Mouse (Mus musculus): ENCODE results near the gene E330034G19Rik. TPM values are rescaled to one million over a fixed set of nuclear protein-coding genes. Genes with fewer than 3 reads are reported as not detected.
"Not testable (repeated sequence)": the region's sequence is repeated elsewhere in the genome, so short reads cannot be mapped to it uniquely, and the experiment has no call there.

E330034G19Rik gene
- total RNA-seq (2021) = not detected
- long read RNA-seq, experiment 1 = 0 reads
- long read RNA-seq, experiment 2 = 0 reads

DNA sequence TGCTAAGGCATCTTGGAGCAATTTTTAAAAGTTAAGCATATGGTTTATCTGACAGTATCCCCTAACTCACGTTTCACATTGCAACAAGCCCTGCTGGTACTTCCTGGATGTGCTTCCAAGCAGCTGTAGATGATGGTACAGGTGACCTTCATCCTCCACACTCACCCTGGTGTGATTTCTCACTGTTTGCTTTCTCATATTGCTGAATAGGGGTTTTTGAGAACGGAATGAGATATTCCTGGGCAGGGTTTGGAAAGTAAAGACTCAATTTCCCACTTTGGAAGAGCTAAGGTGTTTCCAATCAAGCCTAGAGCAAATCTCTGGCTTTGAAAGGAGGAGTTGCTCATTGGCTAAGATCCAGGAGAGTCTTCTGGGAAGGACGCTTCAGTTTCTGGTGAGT lies at the start of gene E330034G19Rik:
E330034G19Rik (plus strand) TSS at position 301 of the 400 bp plus-strand sequence.
- DNase-seq = no peak
- intact Hi-C loops (cut with DNase I; ENCODE audit: low total_unique reads) = no loop called here

- no peak for DNase-seq
- intact Hi-C loops (cut with DNase I; ENCODE audit: low total_unique reads) = no loop called here
Measured at GRCm38 (mm10) chr14:24244330-24245176, 48.5 kb upstream of the E330034G19Rik start.

DNA sequence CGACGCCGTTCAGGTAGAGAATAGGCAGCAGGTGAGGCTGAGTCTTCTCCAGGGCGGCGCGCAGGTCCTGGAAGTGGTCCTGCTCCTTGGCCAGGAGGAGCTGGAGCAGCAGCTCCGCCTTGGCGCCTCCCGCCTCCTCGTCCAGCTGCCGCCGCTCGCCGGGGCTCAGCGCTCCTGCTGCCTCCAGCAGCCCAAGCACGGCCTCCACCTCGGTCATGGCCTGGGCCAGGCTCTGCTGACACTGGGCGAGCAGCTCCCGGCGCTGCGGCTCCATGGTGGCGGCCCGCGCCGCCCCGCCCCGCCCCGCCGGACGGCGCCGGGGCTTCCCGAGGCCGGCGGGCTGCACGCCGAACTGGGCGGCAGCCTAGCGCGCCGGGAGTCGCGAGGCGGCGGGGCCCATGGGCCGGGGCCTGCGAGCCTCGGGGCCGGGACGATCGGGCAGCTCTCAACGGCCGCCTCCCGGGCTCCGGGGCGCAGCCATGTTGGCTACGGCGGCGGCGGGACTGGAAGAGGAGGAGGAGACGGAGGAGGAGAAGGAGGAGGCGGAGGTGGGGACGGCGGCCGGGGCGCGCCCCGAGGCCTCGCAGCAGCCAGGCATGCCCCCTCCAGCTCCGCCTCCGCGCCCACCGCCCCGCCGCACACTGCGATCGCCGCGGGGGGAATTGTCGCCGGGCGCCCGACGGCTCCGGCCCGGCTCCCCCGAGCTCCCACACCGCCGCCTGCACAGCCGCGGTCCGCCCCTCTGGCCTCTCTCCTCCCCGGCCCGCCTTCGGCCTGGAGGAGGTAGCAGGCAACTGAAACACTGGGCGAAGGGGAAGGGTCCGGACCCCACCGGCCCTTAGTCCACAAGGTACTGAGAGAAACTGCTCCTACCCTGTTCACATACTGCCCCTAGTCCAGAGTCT lies 47.6 kb upstream of the E330034G19Rik start, which contains the start of gene Dlg5:
Dlg5 (minus strand) TSS at position 744 of the 905 bp plus-strand sequence.
- peak; percentile 71 for DNase-seq
- intact Hi-C loops (cut with DNase I; ENCODE audit: low total_unique reads) = no loop called here

- intact Hi-C loops (cut with DNase I; ENCODE audit: low total_unique reads) = no loop called here
- DNase-seq = no peak
Measured at GRCm38 (mm10) chr14:24249926-24250325, 43.1 kb upstream of the E330034G19Rik start.

- no peak for DNase-seq
- intact Hi-C loops (cut with DNase I; ENCODE audit: low total_unique reads) = no loop called here
Measured at GRCm38 (mm10) chr14:24251326-24251725, 41.7 kb upstream of the E330034G19Rik start.

DNA sequence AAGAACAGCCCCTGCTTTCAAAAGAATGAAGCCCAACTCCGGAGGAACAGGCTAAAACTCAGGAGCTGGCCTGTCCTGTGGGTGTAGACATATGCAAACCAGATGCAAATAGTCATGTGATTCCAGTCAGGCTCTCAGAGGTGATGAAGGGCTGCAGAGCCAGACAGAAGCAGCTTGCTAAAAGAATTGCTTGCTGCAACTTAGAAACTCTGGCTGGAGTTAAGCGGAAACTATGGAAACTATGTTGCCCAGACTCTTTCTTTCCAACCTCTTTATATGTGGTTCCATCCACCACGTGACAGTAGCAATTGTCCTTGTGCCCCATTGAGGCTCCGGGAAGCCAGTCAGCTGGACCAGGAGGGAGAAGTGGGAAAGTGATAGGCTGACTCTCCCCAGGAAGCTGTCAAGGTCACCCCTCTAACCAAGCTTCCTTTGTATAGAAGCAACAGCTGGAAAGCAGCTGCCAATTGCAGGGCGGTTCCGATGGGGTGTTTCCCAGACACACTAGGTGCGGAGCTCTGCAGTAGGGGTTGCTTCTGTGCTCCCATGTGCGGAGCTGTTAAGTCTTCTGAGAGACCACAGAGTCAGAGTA lies 39.3 kb upstream of the E330034G19Rik start:
- intact Hi-C loops (cut with DNase I; ENCODE audit: low total_unique reads) = no loop called here

DNA sequence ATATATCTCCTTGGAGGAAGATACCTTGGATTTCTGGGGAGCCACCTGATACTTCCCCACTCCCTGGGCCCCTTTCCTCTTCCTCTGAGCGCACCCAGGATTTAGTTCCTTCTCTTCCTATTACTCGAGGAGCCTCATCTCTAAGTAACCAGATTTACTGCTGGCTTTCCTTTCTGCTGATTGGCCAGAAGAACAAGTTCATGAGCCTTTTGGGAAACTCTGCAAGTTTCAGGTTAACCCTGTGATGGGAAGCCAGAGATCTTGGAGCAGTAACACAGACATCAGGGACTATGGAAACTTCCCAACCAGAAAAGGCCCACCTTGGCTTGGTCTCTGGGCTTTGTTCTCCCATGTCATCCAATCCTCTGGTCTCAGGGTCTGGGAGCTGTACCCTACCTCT lies 37.1 kb upstream of the E330034G19Rik start:
- DNase-seq = no peak
- intact Hi-C loops (cut with DNase I; ENCODE audit: low total_unique reads) = no loop called here

More for the DNA sequence above, 39.3 kb upstream of the E330034G19Rik start:
- DNase-seq = no peak

GRCm38 (mm10) chr14:24260391-24260790 lies 32.6 kb upstream of the E330034G19Rik start:
- no peak for DNase-seq
- intact Hi-C loops (cut with DNase I; ENCODE audit: low total_unique reads) = no loop called here

GRCm38 (mm10) chr14:24262382-24262781 lies 30.6 kb upstream of the E330034G19Rik start:
- intact Hi-C loops (cut with DNase I; ENCODE audit: low total_unique reads) = no loop called here

GRCm38 (mm10) chr14:24262915-24263314 lies 30.1 kb upstream of the E330034G19Rik start:
- intact Hi-C loops (cut with DNase I; ENCODE audit: low total_unique reads) = no loop called here
- DNase-seq = no peak

More at GRCm38 (mm10) chr14:24262382-24262781, 30.6 kb upstream of the E330034G19Rik start:
- DNase-seq = no peak

DNA sequence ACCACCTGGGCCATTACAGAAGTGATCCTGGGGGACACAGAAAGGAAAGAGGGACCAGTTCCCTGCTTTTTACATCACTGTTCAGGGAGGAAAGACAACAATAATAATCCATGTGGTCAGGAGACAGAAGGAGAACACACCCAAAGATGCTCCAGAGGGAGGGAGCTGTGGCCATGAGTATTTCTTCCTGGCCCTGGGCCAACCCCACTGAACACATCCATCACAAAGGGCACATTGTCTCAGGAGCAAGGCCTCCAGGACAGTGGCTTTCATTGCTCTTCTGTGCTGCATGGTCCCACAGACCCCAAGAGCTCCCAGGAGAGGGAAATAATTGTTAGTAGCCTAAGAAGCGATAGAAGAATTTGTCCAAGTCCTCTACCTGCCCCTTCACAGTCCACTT lies 23.4 kb upstream of the E330034G19Rik start:
- intact Hi-C loops (cut with DNase I; ENCODE audit: low total_unique reads) = no loop called here
- no peak for DNase-seq

- DNase-seq = no peak
Measured at GRCm38 (mm10) chr14:24273575-24273974, 19.4 kb upstream of the E330034G19Rik start.

DNA sequence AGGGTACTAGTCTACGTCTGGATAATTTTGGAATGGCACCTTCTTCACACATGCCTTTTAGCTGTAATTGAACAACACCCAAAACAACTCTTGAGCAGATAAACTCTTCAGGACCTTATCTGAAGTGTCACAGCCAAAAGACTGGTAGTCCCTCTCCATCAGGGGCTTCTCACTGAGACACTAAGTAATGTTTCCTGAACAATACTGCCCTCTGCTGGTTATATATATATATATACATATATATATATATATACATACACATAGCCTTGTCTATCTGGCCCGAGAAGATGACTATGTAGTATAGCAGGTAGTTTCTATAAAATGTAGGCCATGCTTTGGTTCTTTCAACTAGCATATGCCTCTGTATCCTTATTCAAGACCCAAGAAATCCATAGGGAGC lies 17.5 kb upstream of the E330034G19Rik start:
- intact Hi-C loops (cut with DNase I; ENCODE audit: low total_unique reads) = loop anchor here (5.0 kb wide), 1 partner anchor 208 kb away; no protein-coding TSS in a partner anchor
- DNase-seq = no peak

More at GRCm38 (mm10) chr14:24273575-24273974, 19.4 kb upstream of the E330034G19Rik start:
- intact Hi-C loops (cut with DNase I; ENCODE audit: low total_unique reads) = loop anchor here (2.0 kb wide), 1 partner anchor 93 kb away; no protein-coding TSS in a partner anchor

DNA sequence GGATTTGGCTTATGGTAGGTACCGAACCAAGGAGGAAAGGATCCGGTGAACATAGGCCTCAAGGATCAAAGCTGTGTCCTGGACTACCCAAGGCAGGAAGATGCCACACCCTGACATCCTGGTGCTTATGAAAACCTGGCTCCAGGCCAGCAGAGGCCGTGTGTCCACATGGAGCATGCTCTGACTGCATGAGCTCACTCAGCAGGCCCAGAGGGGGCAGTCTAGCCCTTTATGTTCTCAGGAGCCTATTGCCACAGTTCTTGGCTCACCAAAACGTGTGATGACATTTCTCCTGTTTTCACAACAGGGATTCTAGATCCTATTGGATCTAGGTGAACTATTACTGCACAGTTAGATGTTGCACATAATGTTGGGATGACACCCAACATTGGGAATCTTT lies 11.7 kb upstream of the E330034G19Rik start:
- intact Hi-C loops (cut with DNase I; ENCODE audit: low total_unique reads) = no loop called here
- DNase-seq = no peak

GRCm38 (mm10) chr14:24282276-24282675 lies 10.7 kb upstream of the E330034G19Rik start:
- DNase-seq = no peak
- intact Hi-C loops (cut with DNase I; ENCODE audit: low total_unique reads) = no loop called here

DNA sequence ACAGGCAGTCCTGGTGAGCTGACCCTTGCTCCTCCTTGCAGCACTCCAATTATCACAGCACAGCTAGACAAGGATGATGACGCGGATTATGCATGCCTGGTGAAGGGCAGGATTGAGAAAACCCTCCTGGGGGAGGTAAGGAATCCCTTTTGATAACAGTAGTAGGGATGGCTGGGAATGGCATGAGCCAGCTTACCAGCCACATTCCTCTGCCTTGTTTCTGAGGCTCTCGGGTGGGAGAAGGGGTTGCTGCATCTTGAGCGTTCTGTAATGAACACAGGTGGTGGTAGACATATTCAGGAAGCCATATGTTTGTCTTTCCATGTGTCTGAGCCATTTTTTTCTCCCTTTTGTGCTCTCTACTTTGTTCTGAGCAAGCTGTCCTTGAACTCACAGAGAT lies 6.9 kb upstream of the E330034G19Rik start:
- no peak for DNase-seq
- intact Hi-C loops (cut with DNase I; ENCODE audit: low total_unique reads) = no loop called here

DNA sequence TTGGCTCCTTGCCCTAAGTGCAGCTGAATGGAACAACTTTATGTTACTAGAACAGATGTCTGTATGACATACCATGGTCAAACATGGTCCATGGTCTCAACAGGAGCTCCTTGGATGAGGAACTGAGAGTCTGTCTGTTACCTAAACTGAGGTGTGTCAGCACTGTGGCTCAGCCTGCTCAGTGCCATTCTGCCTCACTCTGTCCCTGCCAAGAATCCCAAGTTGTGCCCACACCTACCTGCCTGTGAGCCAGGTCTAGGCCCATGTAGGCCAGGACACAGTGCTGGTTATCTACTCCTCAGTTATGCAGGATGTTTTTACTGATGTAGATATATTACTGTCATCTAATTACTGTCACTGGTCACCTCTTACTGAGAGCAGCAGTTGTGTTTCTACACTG lies 2.3 kb upstream of the E330034G19Rik start:
- intact Hi-C loops (cut with DNase I; ENCODE audit: low total_unique reads) = no loop called here
- no peak for DNase-seq

- no peak for DNase-seq
- intact Hi-C loops (cut with DNase I; ENCODE audit: low total_unique reads) = no loop called here
Measured at GRCm38 (mm10) chr14:24293631-24294030, 617 bp downstream of the E330034G19Rik start.

GRCm38 (mm10) chr14:24302126-24302525 lies 9.1 kb downstream of the E330034G19Rik start:
- DNase-seq; intact Hi-C loops (cut with DNase I; ENCODE audit: low total_unique reads): not testable (repeated sequence)

GRCm38 (mm10) chr14:24306667-24307066 lies 13.7 kb downstream of the E330034G19Rik start:
- no peak for DNase-seq
- intact Hi-C loops (cut with DNase I; ENCODE audit: low total_unique reads) = no loop called here
